Comparison of ENCODE assay signal across 8 mouse cellular contexts in genomic region chr3:58448230-58448629, GRCm38 (mm10). TPM values are rescaled to one million over a fixed set of nuclear protein-coding genes. Genes with fewer than 3 reads are reported as not detected.
DNase-seq lines count a peak whose midpoint lies in the region; ATAC-seq lines count a peak whose summit lies in the region.

No protein-coding gene starts in this region.

- no peaks in the 10 kb centered on the region for H3K9me3 ChIP-seq in hindbrain, embryonic 11.5 days (ENCODE audit: control insufficient read depth, low read length)
- H3K9me3 ChIP-seq in hindbrain, embryonic 12.5 days (replicated peaks) = no peaks in the 10 kb centered on the region
- no peaks in the 10 kb centered on the region for H3K9me3 ChIP-seq in midbrain, embryonic 16.5 days (replicated peaks; ENCODE audit: control insufficient read depth, low read length, poor library complexity, severe bottlenecking)

- H3K4me2 ChIP-seq in hindbrain, embryonic 11.5 days (replicated peaks; ENCODE audit: low read depth, low read length) = no peak overlapping the region
- no peak overlapping the region for H3K4me2 ChIP-seq in hindbrain, embryonic 12.5 days (replicated peaks)
- H3K4me2 ChIP-seq in midbrain, embryonic 16.5 days (ENCODE audit: low read length) = no peak overlapping the region

- H3K27ac ChIP-seq in hindbrain, embryonic 11.5 days (ENCODE audit: low read depth, low read length) = no peak overlapping the region
- no peak overlapping the region for H3K27ac ChIP-seq in hindbrain, embryonic 12.5 days
- H3K27ac ChIP-seq in midbrain, embryonic 16.5 days (ENCODE audit: low read length) = no peak overlapping the region

- H3K4me3 ChIP-seq in hindbrain, embryonic 11.5 days (ENCODE audit: low read depth, low read length) = no peak overlapping the region
- H3K4me3 ChIP-seq in hindbrain, embryonic 12.5 days = no peak overlapping the region
- no peak overlapping the region for H3K4me3 ChIP-seq in midbrain, embryonic 16.5 days (ENCODE audit: low read depth, low read length)

- no peak for ATAC-seq in hindbrain, embryonic 11.5 days (ENCODE audit: low FRiP score)
- ATAC-seq in hindbrain, embryonic 12.5 days (ENCODE audit: low FRiP score) = no peak
- ATAC-seq in megakaryocyte, adult 5-6 weeks (ENCODE audit: poor library complexity, severe bottlenecking) = peak; percentile 67
- no peak for ATAC-seq in midbrain, embryonic 16.5 days

- H3K4me1 ChIP-seq in hindbrain, embryonic 11.5 days (replicated peaks; ENCODE audit: control insufficient read depth, insufficient read depth, low read length) = no peaks in the 10 kb centered on the region
- H3K4me1 ChIP-seq in hindbrain, embryonic 12.5 days = no peaks in the 10 kb centered on the region
- H3K4me1 ChIP-seq in midbrain, embryonic 16.5 days (ENCODE audit: control insufficient read depth, insufficient read depth, low read length) = no peaks in the 10 kb centered on the region

- peak; percentile 27 for DNase-seq in hindbrain, embryonic 11.5 days (ENCODE audit: low spot score)
- peak; percentile 62 for DNase-seq in A20 (ENCODE audit: low read depth, low spot score)
- DNase-seq in ZHBTc4 (ENCODE audit: low read depth, low spot score) = peak; percentile 60
- DNase-seq in gastrocnemius, postnatal 36 days = no peak
- no peak for DNase-seq in frontal cortex, postnatal 25 days (ENCODE audit: low spot score in 2 of 2)

- 95% methylated on average over 2 of the region's 2 CpGs for WGBS in hindbrain, embryonic 11.5 days
- WGBS in hindbrain, embryonic 12.5 days = 96% methylated on average over 2 of the region's 2 CpGs
- 93% methylated on average over 2 of the region's 2 CpGs for WGBS in midbrain, embryonic 16.5 days

- H3K9ac ChIP-seq in hindbrain, embryonic 11.5 days (ENCODE audit: low read depth, low read length) = no peak overlapping the region
- H3K9ac ChIP-seq in hindbrain, embryonic 12.5 days = no peak overlapping the region
- H3K9ac ChIP-seq in midbrain, embryonic 16.5 days (ENCODE audit: low read depth, low read length) = no peak overlapping the region

- H3K27me3 ChIP-seq in hindbrain, embryonic 11.5 days (ENCODE audit: control insufficient read depth, insufficient read depth, low read length) = no peaks in the 10 kb centered on the region
- no peaks in the 10 kb centered on the region for H3K27me3 ChIP-seq in hindbrain, embryonic 12.5 days
- no peaks in the 10 kb centered on the region for H3K27me3 ChIP-seq in midbrain, embryonic 16.5 days (ENCODE audit: control insufficient read depth, insufficient read depth, low read depth, low read length)

- intact Hi-C loops in gastrocnemius, postnatal 36 days (cut with DNase I) = no loop called here

- H3K36me3 ChIP-seq in hindbrain, embryonic 11.5 days (ENCODE audit: control insufficient read depth, insufficient read depth, low read length) = no peaks in the 10 kb centered on the region
- H3K36me3 ChIP-seq in hindbrain, embryonic 12.5 days = no peaks in the 10 kb centered on the region
- H3K36me3 ChIP-seq in midbrain, embryonic 16.5 days (ENCODE audit: control insufficient read depth, insufficient read depth, low read length) = no peaks in the 10 kb centered on the region

RNA-seq across cellular contexts. Expression of gene Tsc22d2, which starts 33.7 kb away (rescaled TPM):
- polyA plus RNA-seq in hindbrain, embryonic 11.5 days (2014; fragmentation: Nextera tagmentation; extraction: Ambion mirVana) = 11.6 and 14.8 TPM in 2 replicates
- polyA plus RNA-seq in hindbrain, embryonic 12.5 days (2016; fragmentation: Nextera tagmentation; extraction: Ambion mirVana) = 17.0 and 18.9 TPM in 2 replicates
- total RNA-seq in megakaryocyte, adult 5-6 weeks (2015) = 24.6 and 27.2 TPM in 2 replicates
- 13.9 and 15.7 TPM in 2 replicates for total RNA-seq in megakaryocyte, adult 5-6 weeks (2017)
- 10 to 100 TPM; 19.9 to 21.9 TPM for total RNA-seq in gastrocnemius, postnatal 36 days (2021)
- polyA plus RNA-seq in midbrain, embryonic 16.5 days (2015; fragmentation: Nextera tagmentation; extraction: Ambion mirVana) = 7.2 and 8.5 TPM in 2 replicates

Comparison
In these comparisons a context has a peak if more than half of its experiments do, and no peak if none do; other contexts are left out.
1. DNase-seq: peak in hindbrain, embryonic 11.5 days (single experiment), A20 (single experiment) and ZHBTc4 (single experiment); none in gastrocnemius, postnatal 36 days (0 of 2) and frontal cortex, postnatal 25 days (0 of 2).